Mouse (Mus musculus) brain, embryonic 18.5 days (tissue): ENCODE measurements around the gene Ankrd34c.

ENCODE experiments used
- DNase-seq: peaks from one replicate; pipeline ENCODE4 v3.0.0-alpha.2; 2012; ENCODE audit warnings: low read depth, low spot score

The Ankrd34c gene

GRCm38 (mm10) chr9:89678974-89679373 lies 59.3 kb downstream of the Ankrd34c start:
- no peak for DNase-seq
